Mouse (Mus musculus) cerebellum, adult 11 months (tissue): ENCODE measurements at regions not wholly inside any gene's neighbourhood (a gene's known extent, or its start where the extent isn't known, plus 50 kb on each side); places are given as distances from the start of the nearest gene placed in this dataset.

Experiments
- DNase-seq: peaks from one replicate; pipeline ENCODE4 v3.0.0; 2022

DNA sequence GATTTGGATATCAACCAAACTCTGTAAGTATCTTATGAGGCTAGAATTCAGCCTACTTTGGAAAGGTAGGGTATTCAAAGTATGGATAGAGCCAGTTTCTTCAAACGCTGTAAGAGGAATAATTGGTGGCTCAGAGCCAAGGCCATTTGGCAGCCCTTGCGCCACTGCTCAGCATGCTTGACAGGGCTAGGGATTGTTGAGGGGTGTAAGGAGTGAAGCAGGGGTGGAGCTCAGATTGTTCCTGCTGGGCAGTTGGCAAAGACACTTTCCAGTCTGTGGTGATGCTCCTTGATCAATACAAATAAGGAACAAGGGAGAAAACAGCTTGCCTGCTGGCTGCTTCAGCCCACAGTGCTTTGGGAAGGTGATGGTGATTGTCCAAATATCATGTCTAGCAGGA lies 181.9 kb downstream of the Kcna5 start:
- DNase-seq, result peak; percentile 47

DNA sequence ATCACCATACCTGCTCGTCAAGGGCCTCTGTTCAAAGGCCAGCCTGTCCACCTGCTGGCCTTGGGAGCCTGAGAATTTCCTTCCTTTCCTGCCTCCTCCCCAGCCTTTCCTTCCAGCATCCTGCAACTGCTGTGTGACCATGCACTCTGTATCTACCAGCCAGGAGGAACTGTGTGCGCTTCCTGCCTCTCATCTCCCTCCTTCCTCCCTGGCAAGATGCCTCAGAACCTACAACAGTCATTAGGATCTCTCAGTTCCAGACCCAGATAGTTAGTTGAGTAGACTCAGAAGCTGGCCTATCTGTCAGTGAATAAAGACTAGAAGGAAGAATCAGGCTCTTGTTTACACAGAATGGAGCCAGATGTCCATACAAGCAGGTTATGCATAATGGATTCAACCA lies 183.8 kb upstream of the Ntf3 start:
- no peak for DNase-seq

DNA sequence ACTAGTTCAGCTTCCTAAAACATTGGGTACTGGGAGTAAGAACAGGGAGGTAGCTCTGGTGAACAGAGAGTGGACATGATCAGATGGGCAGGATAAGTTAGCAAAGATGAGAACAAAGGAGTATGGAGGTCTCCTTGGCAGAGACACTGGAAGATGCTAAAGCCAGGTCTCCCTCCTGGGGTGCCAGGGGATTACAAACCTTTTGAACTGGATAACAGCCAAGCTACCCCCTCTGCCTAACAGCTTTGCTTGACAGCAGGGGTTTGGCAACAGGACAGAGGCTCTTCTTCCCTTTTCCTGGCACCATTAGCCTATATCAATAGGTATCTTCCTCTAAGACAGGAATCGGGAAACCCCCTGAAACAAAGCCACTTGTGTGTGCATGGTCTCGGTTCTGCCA lies 183.2 kb upstream of the Ntf3 start:
- peak; percentile 33 for DNase-seq

DNA sequence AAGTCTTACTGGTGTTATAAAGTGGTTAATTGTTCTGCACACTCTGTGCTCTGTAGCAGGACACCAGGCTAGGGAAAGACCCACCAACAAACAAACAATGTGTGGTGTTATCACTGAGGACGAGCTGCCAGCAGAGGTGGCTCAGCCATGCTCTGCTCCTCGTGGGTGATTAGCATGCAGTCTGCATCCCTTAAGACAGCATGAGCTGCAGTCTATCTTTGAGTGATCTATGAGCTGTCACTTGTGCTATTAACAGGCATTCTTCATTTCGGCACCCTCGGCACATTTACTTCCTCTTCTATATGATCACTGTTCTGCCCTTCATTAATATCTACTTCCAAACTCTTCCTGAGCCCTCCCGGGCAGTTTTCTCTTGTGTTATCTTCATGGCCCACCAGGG lies 178.5 kb upstream of the Ntf3 start:
- no peak for DNase-seq

DNA sequence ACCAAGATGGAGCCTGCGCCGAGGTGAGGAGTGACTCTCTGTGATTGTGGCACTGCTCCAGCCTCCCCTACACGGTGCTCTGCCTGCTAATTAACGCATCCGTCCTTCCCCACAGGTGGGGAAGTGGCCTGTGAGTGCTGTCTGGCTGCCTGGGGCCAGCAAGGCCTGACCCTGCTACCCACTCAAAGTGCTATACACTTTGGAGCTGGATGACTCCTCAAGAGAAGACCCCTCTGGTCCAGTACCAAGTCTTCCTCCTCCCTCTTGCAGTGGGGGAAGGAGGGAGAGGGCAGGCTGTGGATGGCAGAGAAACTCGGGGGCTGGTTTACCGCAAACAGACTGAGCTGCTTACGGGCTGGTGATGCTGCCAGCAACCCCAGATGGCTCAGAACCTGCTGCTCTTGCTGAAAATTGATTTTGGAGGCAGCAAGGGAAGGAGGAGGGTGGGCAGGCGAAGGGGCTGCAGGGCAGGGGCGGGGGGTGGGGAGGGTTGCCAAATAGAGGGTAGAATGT lies 173.4 kb upstream of the Ntf3 start:
- DNase-seq, result peak; percentile 71

DNA sequence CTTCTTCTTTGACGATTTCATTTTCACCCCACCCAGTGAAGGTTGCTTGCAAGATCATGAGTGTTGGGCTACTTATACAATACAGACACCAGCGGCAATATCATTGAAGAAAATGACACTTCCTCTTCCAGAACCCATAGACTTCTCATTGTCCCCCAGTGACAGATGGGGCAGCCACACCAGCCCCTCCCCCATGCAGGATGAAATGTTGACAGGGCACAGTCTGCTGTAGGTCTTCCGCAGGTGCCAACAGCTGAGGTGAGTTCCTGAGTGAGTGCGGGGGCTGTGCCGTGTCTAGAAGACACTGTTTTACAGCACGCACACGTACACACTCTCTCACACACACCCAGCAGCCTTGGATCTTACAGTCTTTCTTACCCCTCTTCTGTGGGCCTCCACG lies 171.0 kb upstream of the Ntf3 start:
- DNase-seq, result no peak

DNA sequence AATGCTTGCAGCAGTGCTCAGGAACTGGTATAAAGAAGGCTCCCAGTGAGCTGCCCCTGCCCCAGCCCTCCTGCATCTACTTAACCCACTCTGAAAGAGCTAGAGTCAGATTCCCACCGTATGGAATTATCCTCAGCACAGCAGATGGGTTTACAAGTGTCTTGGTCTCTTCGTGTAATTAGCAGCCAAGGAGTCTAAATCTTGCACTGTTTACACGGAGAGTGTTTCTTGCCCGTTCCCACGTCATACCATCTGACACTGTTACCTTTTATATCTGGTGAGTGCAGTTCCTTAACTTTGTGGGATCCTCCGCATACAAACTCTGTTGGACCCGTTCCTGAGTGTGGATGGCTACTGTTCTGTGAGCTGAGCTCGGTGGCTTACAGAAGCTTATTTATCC lies 167.5 kb upstream of the Ntf3 start:
- DNase-seq, result no peak

DNA sequence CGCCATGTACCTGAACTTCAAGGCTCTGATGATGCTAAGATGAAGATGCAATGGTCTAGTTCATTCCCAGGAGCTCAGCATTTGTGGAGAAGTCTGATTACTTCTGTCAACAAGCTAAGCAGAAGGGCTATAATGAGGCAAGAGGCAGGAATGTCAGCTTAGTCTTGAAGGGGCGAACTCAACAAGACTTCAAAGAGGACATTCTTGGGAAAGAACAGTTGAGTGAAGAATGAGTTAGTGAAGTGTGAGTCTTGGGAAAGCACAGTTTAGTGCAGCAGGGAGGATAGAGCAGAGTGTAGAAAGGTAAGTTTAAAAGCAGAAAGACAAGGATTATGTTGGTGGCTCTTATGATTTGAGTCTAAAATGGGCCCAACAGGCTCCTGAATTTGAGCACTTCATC lies 160.5 kb upstream of the Ntf3 start:
- no peak for DNase-seq

DNA sequence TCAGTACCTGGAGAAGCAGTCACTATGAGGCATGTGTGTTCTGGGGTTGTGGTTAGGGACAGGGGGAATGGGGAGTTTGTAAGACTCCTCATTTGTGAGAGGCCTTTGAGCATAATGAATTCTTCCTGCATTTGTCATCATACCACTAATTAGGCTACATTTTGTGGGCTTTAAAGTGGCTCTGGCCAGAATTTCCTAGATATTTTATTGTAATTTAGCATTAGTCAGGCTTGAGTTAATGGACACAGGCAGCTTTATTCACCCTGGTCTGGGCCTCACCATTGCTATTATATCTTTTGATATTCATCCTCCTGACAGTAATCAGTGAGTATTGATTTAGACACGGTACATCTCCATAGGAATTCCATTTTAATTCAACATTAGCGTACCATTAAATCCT lies 151.8 kb upstream of the Ntf3 start:
- no peak for DNase-seq

DNA sequence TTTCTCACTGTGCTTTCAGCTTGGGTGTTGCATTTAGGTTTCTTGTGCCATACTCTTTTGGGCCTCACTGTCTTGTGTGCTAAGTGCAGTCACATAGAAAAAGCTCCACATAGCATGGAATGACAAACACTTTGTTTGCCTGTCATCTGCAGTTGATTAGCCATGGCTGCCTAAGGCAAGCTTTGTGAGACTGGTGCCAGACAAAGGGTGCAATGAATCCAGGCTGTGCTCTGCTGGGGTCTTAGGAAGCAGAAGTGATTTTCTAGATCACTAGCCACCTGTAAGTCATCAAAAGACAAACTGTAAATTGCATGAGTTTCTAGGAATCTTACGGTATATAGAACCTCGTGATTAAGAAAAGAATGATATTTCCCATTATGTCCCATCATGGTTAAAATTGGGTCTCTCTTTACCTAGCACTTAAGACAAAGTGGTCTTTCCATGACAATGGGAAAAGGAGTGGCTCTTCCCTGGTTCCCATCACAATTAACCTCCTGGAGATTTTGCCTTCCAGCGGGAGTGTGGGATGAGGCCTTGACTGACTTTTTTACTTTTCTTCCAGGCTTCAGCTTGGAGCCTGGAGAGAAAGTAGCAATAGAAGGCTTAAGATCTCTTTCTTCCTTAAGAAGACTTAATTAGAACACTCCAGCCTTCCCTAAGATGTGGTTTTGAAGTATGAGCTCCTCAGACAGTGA lies 144.2 kb upstream of the Ntf3 start:
- DNase-seq, result no peak

DNA sequence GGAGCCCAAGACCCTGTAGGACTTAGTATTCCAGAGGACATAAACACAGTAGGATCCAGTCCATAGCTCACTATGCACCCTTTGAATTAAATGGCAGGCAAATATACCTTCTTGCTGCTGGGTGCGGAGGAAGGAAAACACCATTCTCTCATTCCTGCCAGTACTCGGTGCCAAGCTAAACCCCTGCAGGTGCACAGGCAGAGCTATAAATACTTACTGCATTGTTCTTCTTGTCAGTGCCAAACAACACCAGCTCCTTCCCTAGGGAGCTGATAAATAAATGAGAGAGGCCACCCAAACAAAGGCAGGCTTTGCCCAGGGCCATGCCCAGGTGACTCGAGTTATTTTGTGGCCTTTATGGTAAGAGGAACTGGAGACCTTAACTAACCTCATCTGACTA lies 136.4 kb upstream of the Ntf3 start:
- DNase-seq, result peak; percentile 4

DNA sequence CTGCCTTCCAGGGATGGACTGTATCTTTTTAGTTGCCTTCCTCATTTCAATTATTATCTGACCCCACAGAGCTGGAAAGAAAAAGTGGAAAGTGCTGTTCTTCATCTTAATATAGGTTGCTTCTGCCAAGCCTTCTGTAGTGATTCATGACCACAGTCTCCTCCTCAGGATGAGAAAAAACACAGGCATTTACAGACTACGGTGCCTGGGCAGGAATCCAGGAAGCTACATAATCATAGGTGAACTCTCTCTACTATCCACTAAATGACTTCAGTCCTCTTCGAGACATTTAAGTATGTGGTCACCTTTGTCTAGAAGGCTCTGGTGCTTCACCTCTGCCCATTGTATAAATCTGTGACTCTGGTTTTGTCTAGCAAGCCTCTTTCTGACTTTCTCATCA lies 124.9 kb upstream of the Ntf3 start:
- no peak for DNase-seq

DNA sequence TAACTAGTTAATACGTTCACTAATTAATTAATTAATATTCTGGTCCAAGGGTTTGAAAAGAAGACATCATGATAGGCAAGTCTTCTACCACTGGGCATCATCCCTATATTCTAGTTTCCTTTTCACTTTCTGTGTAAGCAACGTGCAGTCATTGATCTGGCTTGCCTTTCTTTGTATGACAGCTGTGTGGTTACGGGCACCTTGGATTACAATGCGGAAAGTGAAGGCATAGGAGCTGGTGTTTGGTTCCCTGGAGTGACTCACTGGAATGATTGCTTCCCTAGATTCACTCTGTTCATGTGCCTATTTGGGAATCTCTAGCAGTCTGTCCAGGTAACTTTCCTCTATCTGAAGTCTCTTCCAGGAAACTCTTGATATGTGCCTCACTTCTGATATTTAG lies 120.5 kb upstream of the Ntf3 start:
- DNase-seq, result no peak

DNA sequence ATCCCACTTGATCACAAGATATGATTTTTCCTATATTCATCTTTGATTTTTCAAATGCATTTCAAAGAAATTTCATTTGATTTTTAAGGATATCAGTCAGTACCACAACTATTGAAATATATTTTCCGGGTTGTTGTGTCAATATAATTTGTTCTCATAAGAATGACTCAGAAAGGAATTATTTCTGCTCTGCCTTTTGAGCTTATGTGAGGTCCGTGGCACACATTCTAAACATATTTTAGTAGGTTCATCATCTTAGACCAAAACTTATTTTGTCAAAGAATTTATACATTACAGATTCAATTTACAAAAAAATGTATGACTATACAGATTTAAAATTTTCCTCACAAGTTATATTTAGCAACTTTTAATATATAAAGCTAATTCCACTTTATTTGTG lies 119.5 kb upstream of the Ntf3 start:
- no peak for DNase-seq

DNA sequence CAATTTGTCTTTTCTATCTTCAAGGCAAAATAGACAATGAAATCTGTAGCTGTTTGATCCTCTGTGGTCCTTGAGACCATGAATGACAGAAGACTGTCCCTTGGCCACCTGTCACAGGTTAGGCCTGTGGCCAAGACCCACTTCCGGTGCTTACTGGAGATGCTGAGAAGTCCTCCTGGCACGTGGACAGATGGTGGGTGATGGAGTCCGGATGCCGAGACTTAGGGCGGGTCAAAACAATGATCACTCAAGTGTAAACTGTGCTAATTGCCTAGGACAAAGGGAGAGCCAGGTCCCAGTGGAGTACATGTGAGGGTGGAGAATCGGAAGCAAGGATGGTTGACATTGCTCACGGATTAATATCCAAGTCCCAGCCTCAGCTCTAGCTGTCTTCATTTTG lies 117.7 kb upstream of the Ntf3 start:
- peak; percentile 10 for DNase-seq

DNA sequence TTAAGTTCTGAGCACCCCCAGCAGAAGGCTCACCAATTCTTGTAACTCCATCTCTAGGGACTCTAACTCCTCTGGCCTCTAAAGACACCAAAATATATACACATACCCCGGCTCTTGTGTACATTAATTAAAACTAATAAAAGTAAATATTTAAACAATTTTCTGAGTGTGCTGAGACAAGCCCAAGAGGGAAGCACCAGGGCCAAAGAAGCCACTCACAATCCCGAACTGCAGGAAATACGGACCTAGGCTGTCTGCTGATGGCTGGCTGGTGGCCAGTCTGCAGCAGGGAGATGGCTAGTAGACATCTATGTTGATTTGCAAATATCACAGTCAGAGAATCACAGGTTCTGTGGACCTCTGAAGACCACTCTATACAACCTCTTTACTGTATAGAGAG lies 113.6 kb upstream of the Ntf3 start:
- DNase-seq, result no peak

DNA sequence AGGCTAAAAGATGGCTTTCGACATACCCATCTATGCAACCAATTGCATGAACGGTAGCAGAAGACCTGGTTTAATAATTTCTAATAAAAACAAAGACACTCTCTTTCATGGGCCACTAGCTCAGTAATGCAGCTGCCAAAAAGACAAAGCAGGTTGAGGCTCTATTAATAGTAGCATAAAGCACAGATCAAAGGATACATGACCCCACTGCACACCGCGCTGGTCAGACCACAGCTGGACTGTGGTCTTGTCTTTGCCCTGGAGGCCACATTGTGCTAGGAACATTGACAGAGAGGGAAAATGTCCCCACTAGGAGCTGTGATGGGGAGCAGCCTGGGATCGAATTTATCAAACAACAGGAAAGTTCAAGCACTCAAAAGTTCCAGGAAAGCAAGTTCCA lies 79.3 kb upstream of the Ntf3 start:
- no peak for DNase-seq

DNA sequence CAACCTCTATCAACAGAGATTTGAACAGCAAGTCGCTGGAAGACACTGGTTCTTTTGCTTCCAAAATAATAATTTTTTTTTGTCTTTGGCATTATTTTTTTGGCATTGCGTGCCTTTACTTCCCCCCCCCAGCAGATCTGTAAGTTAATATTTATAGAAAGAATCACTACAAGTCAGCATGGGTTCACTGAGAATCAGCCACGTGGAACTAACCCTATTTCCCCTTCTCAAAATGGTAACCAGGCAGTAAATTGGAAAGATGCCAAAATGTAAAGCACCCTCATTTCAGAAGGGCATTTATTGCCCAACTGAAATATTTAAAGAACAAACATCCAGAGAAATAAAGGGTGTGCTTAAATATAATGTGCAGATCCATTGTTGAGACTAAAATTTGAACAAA lies 78.7 kb upstream of the Ntf3 start:
- DNase-seq, result no peak

DNA sequence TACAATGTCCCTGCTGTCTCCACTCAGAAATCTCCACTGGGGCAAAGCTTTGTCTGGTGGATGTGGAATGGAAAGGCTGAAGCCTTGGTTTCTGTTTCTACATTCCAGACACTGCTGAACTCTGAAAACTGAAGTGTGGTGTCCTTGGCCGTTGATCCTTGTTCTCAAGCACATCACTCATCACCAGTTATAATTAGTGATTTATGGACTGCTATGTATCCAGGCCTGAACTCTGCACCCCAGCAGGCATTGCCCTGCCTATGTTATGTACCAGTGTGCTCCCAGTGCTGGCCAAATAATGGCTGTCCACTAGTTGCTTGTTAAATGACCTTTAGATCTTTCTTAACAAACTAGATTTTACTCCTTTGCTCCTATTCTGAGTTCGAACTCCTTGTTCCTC lies 75.6 kb upstream of the Ntf3 start:
- no peak for DNase-seq

DNA sequence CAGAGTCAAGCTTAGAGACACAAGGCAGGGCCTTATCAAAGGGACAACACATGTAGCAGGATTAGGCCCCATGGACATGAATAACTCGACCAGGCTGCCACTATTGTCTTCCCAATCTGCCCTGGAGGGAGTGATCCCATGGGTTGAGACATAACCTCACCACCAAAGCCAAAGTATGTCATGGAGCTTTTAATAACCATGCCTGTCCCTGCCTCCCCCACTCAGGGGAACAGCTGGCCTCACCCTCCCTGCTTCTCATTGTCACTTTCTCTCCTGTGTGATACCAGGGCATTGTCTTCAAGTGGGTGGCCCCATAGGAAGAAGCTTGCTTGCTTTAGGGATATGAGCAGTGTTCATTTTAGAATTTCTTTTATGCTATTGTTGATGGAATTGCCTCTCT lies 73.5 kb upstream of the Ntf3 start:
- DNase-seq, result no peak
